Mouse (Mus musculus) midbrain, embryonic 10.5 days (tissue): ENCODE measurements around the gene Dock9. TPM values are rescaled to one million over a fixed set of nuclear protein-coding genes. Genes with fewer than 3 reads are reported as not detected.
"Not testable (repeated sequence)": the region's sequence is repeated elsewhere in the genome, so short reads cannot be mapped to it uniquely, and the experiment has no call there.

Experiments
- DNase-seq: peaks from one replicate; pipeline ENCODE4 v3.0.0-alpha.2; 2017; ENCODE audit warnings: low spot score
- H3K27ac ChIP-seq: fragments of 300-500 bp; sonication (generic); replicated peaks from 2 replicates; pipeline ENCODE4 v1.5.1; 2016; ENCODE audit warnings: mild to moderate bottlenecking
- H3K27me3 ChIP-seq: fragments of 300-500 bp; sonication (generic); 2 replicates; pipeline ENCODE4 v1.6.1; 2016; ENCODE audit warnings: low read depth, mild to moderate bottlenecking; ENCODE audit not compliant: poor library complexity, severe bottlenecking
- H3K36me3 ChIP-seq: fragments of 300-500 bp; sonication (generic); 2 replicates; pipeline ENCODE4 v1.6.1; 2016; ENCODE audit warnings: mild to moderate bottlenecking, moderate library complexity
- H3K4me1 ChIP-seq: fragments of 300-500 bp; sonication (generic); 2 replicates; pipeline ENCODE4 v1.6.1; 2016
- H3K4me3 ChIP-seq: fragments of 300-500 bp; sonication (generic); 2 replicates; pipeline ENCODE4 v1.5.1; 2016; ENCODE audit warnings: mild to moderate bottlenecking, moderate library complexity
- H3K9me3 ChIP-seq: fragments of 300-500 bp; sonication (generic); replicated peaks from 2 replicates; pipeline ENCODE4 v1.6.1; 2016; ENCODE audit warnings: mild to moderate bottlenecking
- WGBS: fragments of 180-500 bp; shearing (Covaris S2); methylation state at CpG from one replicate; pipeline ENCODE4 v1.1.7; 2016; 5-methylcytosine and 5-hydroxymethylcytosine counted together
- polyA plus RNA-seq: library from polyadenylated mRNA; unstranded; fragments of >200 nt; fragmentation: Nextera tagmentation; extraction: Ambion mirVana; gene quantifications from 2 replicates; pipeline ENCODE4 v1.2.1, GENCODE M21; 2016

Dock9 gene
- polyA plus RNA-seq, 1 experiment from 2014 or later: 2.1 TPM

DNA sequence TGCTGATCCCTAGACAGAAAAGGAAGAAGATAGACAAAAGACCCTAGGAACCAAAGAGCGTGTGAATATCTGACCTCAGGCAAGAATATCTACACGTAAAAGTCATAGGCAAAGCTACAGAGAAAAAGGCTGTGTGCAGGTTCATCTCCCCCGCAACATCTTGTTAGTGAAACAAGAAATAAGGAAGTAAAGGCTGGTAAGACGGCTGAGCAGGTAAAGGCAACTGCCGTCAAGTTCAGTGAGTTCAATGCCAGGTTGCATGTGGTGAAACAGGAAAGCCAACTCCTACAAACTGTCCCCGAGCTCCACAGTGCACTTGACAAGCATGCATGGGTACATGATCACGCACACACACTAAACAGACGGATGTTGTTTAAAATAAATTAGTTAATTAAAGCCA is 69.6 kb downstream of the Dock9 start:
- no peaks in the 10 kb centered on the region for H3K36me3 ChIP-seq
- no peak overlapping the region for H3K4me3 ChIP-seq
- no peak for DNase-seq
- H3K27ac ChIP-seq: no peak overlapping the region
- H3K9me3 ChIP-seq: no peaks in the 10 kb centered on the region
- 83% methylated on average over 8 of the region's 8 CpGs for WGBS
- H3K27me3 ChIP-seq: 0 out of 2 replicates have a peak, but pooled peaks cover 3% of the 10 kb centered on the region
- H3K4me1 ChIP-seq: peaks cover 19% of the 10 kb centered on the region

- WGBS: 93% methylated on average over 8 of the region's 8 CpGs
- DNase-seq: no peak
- H3K4me3 ChIP-seq: no peak overlapping the region
- H3K4me1 ChIP-seq: peaks cover 10% of the 10 kb centered on the region
- H3K36me3 ChIP-seq: no peaks in the 10 kb centered on the region
- 0 out of 2 replicates have a peak, but pooled peaks cover 3% of the 10 kb centered on the region for H3K27me3 ChIP-seq
- H3K27ac ChIP-seq: 0 out of 2 replicates have a peak overlapping the region, but pooled peaks have one; percentile 3
- H3K9me3 ChIP-seq: no peaks in the 10 kb centered on the region
Measured at GRCm38 (mm10) chr14:121724501-121724900, 73.1 kb downstream of the Dock9 start.

DNA sequence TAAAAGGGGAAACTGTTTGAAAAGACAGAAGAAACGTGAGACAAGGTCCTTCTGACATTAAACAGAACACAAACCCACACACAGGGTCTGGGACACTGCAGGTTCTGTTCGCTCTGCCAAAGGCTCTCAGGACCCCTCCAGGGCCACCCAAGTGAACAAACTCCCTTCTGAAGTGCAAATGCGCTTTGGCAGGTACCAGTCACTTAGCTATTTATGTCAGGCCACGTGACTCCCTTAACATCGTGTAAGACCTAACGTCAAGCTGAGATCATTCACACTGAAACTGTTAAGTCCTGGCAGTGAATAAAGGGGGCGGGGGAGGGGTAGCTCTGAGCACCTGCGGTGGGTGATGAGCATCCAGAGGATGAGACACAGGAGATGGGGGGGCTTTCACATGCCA is 74.9 kb downstream of the Dock9 start:
- Histone ChIP-seq H3K27me3 (0 out of 2 replicates have a peak, but pooled peaks cover 3% of the 10 kb centered on the region), H3K36me3 (no peaks in the 10 kb centered on the region), H3K27ac (0 out of 2 replicates have a peak overlapping the region, but pooled peaks have one; percentile 24), H3K9me3 (no peaks in the 10 kb centered on the region), H3K4me3 (no peak overlapping the region), H3K4me1 (peaks cover 10% of the 10 kb centered on the region)
- WGBS: 22% methylated on average over 8 of the region's 8 CpGs
- DNase-seq: no peak

DNA sequence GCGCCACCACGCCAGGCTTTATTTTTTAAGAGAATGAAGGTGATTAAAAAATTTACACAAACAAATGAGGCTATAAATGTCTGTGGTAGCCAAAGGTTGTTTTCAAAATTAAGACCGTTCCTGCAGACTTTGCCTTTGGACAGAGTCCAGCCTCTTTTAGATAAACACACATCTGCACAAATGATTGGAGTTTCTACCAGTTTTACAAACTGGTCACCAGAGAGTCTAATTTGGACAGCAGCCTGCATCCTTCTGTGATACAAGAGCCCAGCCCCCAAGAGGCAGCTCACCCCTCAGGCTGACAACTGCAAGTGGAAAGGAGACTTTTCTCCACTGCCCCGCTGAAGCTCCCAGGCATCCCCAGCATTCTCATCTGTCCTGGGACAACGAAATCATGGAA is 76.2 kb downstream of the Dock9 start:
- H3K36me3 ChIP-seq: no peaks in the 10 kb centered on the region
- 86% methylated on average over 5 of the region's 5 CpGs for WGBS
- H3K4me3 ChIP-seq: no peak overlapping the region
- H3K27ac ChIP-seq: no peak overlapping the region
- DNase-seq: no peak
- 0 out of 2 replicates have a peak, but pooled peaks cover 3% of the 10 kb centered on the region for H3K27me3 ChIP-seq
- peaks cover 10% of the 10 kb centered on the region for H3K4me1 ChIP-seq
- H3K9me3 ChIP-seq: no peaks in the 10 kb centered on the region

GRCm38 (mm10) chr14:121719638-121720601 is 77.7 kb downstream of the Dock9 start:
- 0 out of 2 replicates have a peak, but pooled peaks cover 3% of the 10 kb centered on the region for H3K27me3 ChIP-seq
- no peak overlapping the region for H3K4me3 ChIP-seq
- no peak for DNase-seq
- H3K9me3 ChIP-seq: no peaks in the 10 kb centered on the region
- H3K4me1 ChIP-seq: peaks cover 10% of the 10 kb centered on the region
- 86% methylated on average over 9 of the region's 9 CpGs for WGBS
- H3K36me3 ChIP-seq: no peaks in the 10 kb centered on the region
- H3K27ac ChIP-seq: no peak overlapping the region

- peaks cover 44% of the 10 kb centered on the region for H3K4me1 ChIP-seq
- not testable (repeated sequence) for H3K4me3 ChIP-seq, H3K27ac ChIP-seq, H3K27me3 ChIP-seq, DNase-seq, H3K36me3 ChIP-seq, H3K9me3 ChIP-seq
- WGBS: 94% methylated on average over 3 of the region's 3 CpGs
Measured at GRCm38 (mm10) chr14:121714799-121715198, 82.8 kb downstream of the Dock9 start.

DNA sequence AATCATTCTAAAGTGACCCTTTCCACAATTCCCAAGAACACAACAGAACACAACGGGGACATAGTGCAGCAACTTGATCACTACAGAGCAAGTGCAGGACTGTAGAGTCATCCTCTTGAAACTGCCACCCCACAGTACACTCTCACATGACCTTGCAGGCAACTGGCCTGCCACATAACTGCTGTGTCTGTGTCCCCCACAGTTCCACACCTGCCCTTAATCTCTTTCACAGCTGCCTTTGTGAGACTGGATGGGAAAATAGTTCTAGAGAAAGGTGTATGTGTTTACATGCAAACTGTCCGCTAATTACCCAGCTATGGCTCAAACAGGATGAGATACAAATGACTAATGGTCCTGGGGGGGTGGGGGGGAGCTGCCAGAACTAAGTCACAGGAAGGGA is 83.4 kb downstream of the Dock9 start:
- Histone ChIP-seq H3K36me3 (no peaks in the 10 kb centered on the region), H3K4me1 (peaks cover 44% of the 10 kb centered on the region), H3K4me3 (no peak overlapping the region), H3K27me3 (no peaks in the 10 kb centered on the region), H3K27ac (peak overlapping the region; percentile 82), H3K9me3 (no peaks in the 10 kb centered on the region)
- DNase-seq: no peak
- WGBS: 59% methylated on average over 2 of the region's 2 CpGs

GRCm38 (mm10) chr14:121713830-121714197 is 83.8 kb downstream of the Dock9 start:
- no peak for DNase-seq
- H3K36me3 ChIP-seq: no peaks in the 10 kb centered on the region
- 34% methylated on average over 4 of the region's 4 CpGs for WGBS
- H3K9me3 ChIP-seq: no peaks in the 10 kb centered on the region
- peaks cover 45% of the 10 kb centered on the region for H3K4me1 ChIP-seq
- no peaks in the 10 kb centered on the region for H3K27me3 ChIP-seq
- H3K27ac ChIP-seq: peak overlapping the region; percentile 82
- H3K4me3 ChIP-seq: no peak overlapping the region

- peaks cover 50% of the 10 kb centered on the region for H3K4me1 ChIP-seq
- H3K36me3 ChIP-seq: no peaks in the 10 kb centered on the region
- H3K4me3 ChIP-seq: no peak overlapping the region
- peak; percentile 77 for DNase-seq
- H3K9me3 ChIP-seq: no peaks in the 10 kb centered on the region
- H3K27me3 ChIP-seq: no peaks in the 10 kb centered on the region
- H3K27ac ChIP-seq: peak overlapping the region; percentile 82
- 5% methylated on average over 7 of the region's 7 CpGs for WGBS
Measured at GRCm38 (mm10) chr14:121713166-121713829, 84.3 kb downstream of the Dock9 start.

- Histone ChIP-seq H3K9me3 (no peaks in the 10 kb centered on the region), H3K27me3 (no peaks in the 10 kb centered on the region), H3K36me3 (no peaks in the 10 kb centered on the region), H3K4me3 (no peak overlapping the region), H3K4me1 (peaks cover 65% of the 10 kb centered on the region), H3K27ac (peak overlapping the region; percentile 57; the same call in 1 of the 2 replicates)
- DNase-seq: no peak
- WGBS: 75% methylated on average over 14 of the region's 14 CpGs
Measured at GRCm38 (mm10) chr14:121711089-121711826, 86.4 kb downstream of the Dock9 start.

- no peak for DNase-seq
- peaks cover 65% of the 10 kb centered on the region for H3K4me1 ChIP-seq
- peak overlapping the region; percentile 42; the same call in 1 of the 2 replicates for H3K27ac ChIP-seq
- WGBS: 69% methylated on average over 3 of the region's 3 CpGs
- no peaks in the 10 kb centered on the region for H3K27me3 ChIP-seq
- no peak overlapping the region for H3K4me3 ChIP-seq
- no peaks in the 10 kb centered on the region for H3K36me3 ChIP-seq
- no peaks in the 10 kb centered on the region for H3K9me3 ChIP-seq
Measured at GRCm38 (mm10) chr14:121710130-121710529, 87.5 kb downstream of the Dock9 start.

DNA sequence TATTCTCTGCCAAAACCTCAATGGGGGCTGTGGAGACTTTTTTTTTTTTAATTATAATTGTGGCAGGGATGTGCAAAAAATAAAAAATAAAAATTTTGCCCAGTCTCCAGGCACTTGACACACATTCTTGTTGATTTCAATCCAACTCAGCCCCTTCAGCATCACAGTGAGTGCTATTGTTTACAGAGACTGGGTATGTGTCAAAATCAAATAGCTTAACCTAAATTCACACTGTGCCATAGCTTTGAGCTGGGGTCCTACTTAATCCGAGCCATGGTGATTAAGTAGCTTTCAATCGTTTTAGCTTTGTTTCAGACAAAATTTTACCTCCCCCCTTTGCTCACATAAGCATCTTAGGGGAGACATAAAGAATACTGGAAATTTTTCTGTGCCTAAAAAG is 89.4 kb downstream of the Dock9 start:
- no peak for DNase-seq
- Histone ChIP-seq H3K9me3 (no peaks in the 10 kb centered on the region), H3K4me3 (no peak overlapping the region), H3K27me3 (no peaks in the 10 kb centered on the region), H3K36me3 (no peaks in the 10 kb centered on the region), H3K27ac (peak overlapping the region; percentile 67; the same call in 1 of the 2 replicates), H3K4me1 (peaks cover 52% of the 10 kb centered on the region)
- WGBS: 17% methylated on average over 2 of the region's 2 CpGs
